Mouse (Mus musculus): ENCODE measurements around the gene Anapc13.

The Anapc13 gene

DNA sequence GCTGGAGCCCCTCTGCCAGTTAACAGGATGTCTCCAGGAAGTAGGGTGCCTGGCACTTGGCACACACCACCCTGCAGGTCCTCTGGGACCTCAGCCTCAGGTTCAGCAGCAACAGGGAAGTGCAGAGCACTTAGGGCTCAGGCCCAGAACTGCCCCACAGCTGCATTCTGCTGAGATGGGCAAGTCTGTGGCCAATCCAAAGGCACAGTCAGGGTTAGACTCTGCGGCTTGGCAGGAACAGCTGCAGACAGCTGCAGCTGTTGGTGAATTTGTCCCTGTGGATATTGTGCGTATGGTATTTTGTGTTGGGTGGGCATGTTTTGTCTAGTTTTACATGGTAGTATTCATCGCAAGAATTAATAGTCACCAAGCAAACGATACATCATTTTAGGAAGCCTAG lies 6.1 kb downstream of the Anapc13 start:
- peak; percentile 54 for DNase-seq

- DNase-seq = peak; percentile 84
These were observed 6.9 kb downstream of the Anapc13 start for GRCm38 (mm10) chr9:102632923-102633537.

- no peak for DNase-seq
These were observed 8.4 kb downstream of the Anapc13 start for GRCm38 (mm10) chr9:102634453-102634852.

- peak; percentile 78 for DNase-seq
These were observed 10.5 kb downstream of the Anapc13 start for GRCm38 (mm10) chr9:102636553-102636952.

DNA sequence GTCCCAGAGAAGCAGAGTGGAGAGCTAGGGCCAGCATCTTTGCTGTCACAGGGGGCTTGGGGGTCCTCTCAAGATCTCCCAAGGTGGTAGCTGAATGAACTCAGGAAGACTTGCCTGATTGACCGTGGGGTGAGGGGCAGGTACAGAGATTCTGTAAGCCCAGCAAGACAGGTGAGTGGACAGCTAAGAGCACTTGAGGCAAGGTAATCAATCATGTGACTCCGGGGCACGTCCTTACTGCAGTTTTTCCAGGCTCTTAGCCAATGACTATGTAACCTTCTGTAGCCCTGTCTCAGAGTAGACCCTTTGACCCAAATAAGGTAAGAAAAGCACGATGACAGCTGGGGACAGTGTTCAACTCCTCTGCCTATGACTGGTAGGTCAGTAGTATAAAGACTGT lies 11.0 kb downstream of the Anapc13 start:
- no peak for DNase-seq

DNA sequence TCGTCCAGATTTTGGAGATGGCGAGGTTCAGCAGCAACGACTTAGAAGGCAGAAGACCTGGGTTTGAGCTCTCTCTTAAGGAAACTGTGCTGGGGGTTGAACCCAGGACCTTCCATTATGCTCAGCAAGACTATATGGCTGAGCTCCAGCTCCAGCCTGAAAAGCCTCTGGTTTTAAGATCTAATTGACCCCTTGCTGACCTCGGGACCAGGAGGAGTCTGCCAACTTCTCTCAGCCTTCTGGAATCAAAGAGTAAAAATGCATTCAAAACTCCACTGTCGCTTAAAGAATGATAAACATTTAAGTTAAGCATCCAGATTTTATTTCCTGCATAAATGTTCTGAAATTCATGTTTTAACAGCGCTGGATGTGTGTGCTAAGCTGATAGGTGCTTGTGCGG lies 12.9 kb downstream of the Anapc13 start:
- no peak for DNase-seq

GRCm38 (mm10) chr9:102639510-102639909 lies 13.4 kb downstream of the Anapc13 start:
- no peak for DNase-seq

DNA sequence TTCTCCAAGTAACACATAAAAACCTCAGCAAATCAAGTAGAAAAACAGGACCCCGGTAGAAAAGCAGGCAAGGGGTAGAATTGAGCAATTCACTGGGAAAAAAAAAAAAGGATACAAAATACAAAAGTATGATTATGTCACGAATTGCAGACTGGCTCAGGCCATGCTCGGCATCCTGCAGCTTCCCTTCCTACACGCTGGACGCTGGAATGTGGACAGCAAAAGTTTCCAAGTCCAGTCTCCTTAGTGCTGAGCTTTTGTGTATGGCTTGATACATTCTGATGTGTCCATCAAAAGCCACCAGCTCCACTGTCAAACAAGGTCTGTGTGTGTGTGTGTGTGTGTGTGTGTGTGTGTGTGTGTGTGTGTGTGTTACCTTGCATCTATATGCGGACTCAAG lies 15.4 kb downstream of the Anapc13 start:
- no peak for DNase-seq

DNA sequence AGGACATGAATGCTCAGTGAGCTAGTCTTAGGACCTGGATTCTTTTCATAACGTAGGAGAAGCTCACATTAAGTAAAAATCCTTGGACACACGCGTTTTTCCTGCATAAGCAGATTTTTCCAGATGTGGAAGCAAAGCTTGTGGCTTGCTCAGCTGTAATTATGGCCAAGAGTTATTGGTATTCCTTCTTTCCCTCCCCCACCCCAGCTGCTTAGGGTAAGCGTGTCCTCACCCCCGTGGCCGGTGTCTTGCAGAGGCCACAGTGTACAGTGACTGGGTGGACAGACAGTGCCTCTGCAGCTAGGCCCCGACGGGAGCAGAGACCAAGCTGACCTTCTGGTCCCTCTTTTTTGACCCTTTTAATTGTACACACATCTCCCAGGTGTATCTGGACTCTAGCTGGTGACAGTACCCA lies 17.0 kb downstream of the Anapc13 start:
- DNase-seq = peak; percentile 52

DNA sequence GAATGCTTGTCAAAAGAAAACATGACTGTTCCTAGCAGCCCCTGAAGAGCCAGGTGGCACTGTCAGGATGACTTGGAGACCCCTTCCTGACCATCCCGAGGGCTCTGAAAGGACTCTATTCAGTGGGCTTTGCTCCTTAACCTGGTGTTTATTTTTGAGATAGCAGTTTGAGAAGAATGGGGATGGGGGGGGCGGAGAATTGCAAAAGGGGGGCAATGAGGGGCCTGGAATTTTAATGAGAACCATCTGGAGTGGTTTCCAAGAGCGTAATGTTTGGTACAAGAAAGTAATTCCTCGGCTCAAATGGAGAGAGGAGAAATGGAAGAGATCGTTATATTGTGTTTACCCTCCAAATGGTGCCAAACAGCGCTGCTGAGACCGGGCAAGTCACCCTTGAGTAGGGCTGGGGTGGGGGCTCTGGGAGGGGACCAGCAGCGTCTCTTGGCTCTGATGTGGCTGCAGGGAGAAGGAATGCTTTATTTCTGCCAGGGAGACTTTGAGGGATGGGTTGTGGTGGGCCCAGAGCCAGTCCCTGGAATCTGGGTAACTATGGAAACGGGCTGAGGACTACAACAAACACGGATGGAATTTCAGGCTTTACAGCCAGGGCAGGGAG lies 17.5 kb downstream of the Anapc13 start:
- DNase-seq = peak; percentile 92

- no peak for DNase-seq
These were observed 19.1 kb downstream of the Anapc13 start for GRCm38 (mm10) chr9:102645119-102645695.

GRCm38 (mm10) chr9:102647010-102647409 lies 20.9 kb downstream of the Anapc13 start:
- DNase-seq = no peak

- DNase-seq = no peak
These were observed 23.9 kb downstream of the Anapc13 start for GRCm38 (mm10) chr9:102649917-102650527.

- peak; percentile 55 for DNase-seq
These were observed 24.5 kb downstream of the Anapc13 start for GRCm38 (mm10) chr9:102650637-102651036.

- no peak for DNase-seq
These were observed 25.2 kb downstream of the Anapc13 start for GRCm38 (mm10) chr9:102651199-102651720.

GRCm38 (mm10) chr9:102656355-102657095 lies 30.4 kb downstream of the Anapc13 start:
- DNase-seq = peak; percentile 56

- no peak for DNase-seq
These were observed 42.0 kb downstream of the Anapc13 start for GRCm38 (mm10) chr9:102668115-102668514.

DNA sequence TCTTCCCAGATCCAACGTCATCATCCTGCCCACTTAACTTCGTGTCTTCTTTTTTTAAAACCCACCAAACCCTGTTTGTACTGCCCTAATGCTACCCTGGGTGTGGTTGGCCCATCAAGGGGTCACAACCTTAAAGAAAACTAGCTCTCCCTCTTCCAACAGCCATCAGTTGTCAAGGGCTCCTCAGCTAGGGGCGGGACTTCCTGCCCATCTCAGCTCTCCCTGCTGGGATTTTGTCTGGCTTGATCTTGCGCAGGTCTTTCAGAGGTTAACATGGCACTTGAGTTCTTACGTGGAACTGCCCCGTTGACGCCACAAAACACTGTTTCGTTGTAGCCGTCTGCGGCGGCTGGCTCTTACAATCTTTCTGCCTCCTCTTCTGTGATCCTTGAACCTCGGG lies 42.8 kb downstream of the Anapc13 start:
- no peak for DNase-seq

- no peak for DNase-seq
These were observed 47.3 kb downstream of the Anapc13 start for GRCm38 (mm10) chr9:102673381-102673780.

GRCm38 (mm10) chr9:102675922-102676321 lies 49.8 kb downstream of the Anapc13 start:
- DNase-seq = no peak

DNA sequence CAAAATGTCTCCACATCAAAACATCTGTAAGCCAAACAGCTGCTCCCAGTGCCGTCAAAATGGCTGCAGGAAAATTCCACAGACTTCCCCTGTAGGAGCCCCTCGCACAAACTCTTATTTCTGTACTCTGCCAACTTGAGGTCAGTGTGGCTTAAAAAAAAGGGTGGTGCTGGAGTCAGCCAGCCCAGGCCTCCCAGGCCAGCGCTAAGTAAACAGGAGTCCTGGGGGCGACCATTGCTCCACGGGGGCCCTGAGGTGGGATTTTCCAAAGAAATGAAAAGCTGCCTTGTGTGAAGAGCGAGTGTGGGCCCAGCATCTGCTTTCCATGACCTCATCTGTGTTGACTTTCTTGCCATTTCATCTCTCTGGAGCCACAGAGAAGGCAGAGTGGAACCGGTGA lies 55.4 kb downstream of the Anapc13 start:
- DNase-seq = no peak
